Mouse (Mus musculus) kidney, adult 18-20 months (tissue): ENCODE measurements around the gene Kat6b.

Source experiments
- DNase-seq: peaks from one replicate; pipeline ENCODE4 v3.0.0; 2021

Kat6b gene

GRCm38 (mm10) chr14:21714486-21714885, 233.3 kb downstream of the Kat6b start, which contains the start of gene Dupd1:
Gene Dupd1, minus strand, starts transcription at chr14:21714576.
- no peak for DNase-seq

GRCm38 (mm10) chr14:21719646-21720383, 238.6 kb downstream of the Kat6b start:
- no peak for DNase-seq

- DNase-seq: no peak
Observed at GRCm38 (mm10) chr14:21720430-21721205, 239.4 kb downstream of the Kat6b start.
